Mouse (Mus musculus): ENCODE measurements around the gene Nup62. TPM values are rescaled to one million over a fixed set of nuclear protein-coding genes. Genes with fewer than 3 reads are reported as not detected.

The Nup62 gene
- polyA plus RNA-seq, 1 experiment from 2014 or later: 47.0 TPM

DNA sequence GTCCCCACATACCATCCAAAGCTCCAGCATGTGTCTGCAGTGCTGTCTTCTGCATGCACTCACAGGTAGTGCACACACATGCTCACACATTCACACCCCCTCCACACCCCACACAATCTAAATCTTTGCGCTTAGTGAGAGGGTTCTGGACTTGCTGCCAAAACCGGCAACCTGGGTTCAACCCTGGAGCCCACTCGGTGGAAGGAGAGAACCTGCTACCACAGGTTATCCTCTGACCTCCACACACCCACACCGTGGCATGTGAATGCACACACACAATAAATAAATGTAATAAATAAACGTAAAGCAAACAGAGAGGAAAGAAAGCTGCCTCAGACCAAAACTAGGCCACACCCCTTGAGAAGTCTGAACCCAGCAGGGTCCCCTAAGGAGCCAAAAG lies 31.9 kb downstream of the Nup62 start:
- peak overlapping the region; percentile 57 for H3K9ac ChIP-seq (ENCODE audit: low read depth, low read length)
- peaks cover 14% of the 10 kb centered on the region for H3K4me1 ChIP-seq (ENCODE audit: control insufficient read depth, insufficient read depth, low read length)
- WGBS: 81% methylated on average over 5 of the region's 5 CpGs
- peaks cover 51% of the 10 kb centered on the region for H3K36me3 ChIP-seq (ENCODE audit: control insufficient read depth, insufficient read depth, low read length)
- peak overlapping the region; percentile 68 for H3K4me3 ChIP-seq (ENCODE audit: low read depth, low read length)
- H3K27ac ChIP-seq (replicated peaks; ENCODE audit: low read depth, low read length): no peak overlapping the region
- H3K9me3 ChIP-seq (ENCODE audit: control insufficient read depth, low read length): no peaks in the 10 kb centered on the region
- H3K4me2 ChIP-seq (ENCODE audit: low read depth, low read length): peak overlapping the region; percentile 66
- DNase-seq (ENCODE audit: low spot score) (no peak), ATAC-seq (ENCODE audit: low read depth) (no peak)
- no peaks in the 10 kb centered on the region for H3K27me3 ChIP-seq (replicated peaks; ENCODE audit: control insufficient read depth, insufficient read depth, low read length)

DNA sequence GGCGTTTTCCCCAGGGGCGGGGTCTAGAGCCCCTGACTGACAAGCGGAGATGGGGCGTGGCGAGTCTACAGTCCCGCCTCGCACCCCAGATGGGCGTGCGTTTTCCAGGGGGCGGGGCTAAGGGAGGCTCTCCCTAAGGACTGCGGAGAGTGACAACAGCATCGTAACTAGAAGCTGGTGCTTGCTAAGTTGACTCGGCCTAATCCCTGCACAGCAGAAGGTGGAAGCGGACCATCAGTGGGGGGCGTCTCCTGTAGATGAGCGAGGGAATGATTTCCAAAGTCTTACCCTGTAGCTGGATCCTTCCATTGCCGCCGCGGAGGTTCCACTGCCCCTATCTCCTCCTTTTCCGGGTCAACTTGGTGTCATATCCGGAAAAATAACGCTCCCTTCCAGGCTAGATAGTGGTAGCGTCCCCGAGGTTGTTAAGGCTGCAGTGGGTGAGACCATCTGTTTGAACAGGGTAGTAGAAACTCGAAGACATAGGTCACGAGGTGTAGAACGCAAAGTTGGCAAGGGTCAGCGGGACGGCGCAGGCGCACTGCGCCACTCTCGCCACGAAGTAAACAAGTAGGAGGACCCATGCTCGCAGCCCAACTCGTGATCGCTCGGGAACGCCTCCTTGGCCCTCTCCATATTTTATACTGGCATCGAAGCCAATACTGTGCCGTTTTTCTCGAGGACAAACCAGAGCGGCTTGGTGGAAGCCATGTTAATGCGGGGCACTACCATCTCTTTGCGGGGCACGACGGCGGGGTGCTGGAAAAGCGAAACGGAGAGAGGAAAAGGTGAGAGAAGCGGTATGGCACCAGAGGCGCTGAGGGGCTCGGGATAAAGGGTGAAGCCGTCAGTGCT lies 32.9 kb downstream of the Nup62 start, which contains the start of the genes Akt1s1 and Tbc1d17:
TSS of gene Akt1s1 (plus strand) at position 431 of the 855 bp plus-strand sequence.
TSS of gene Tbc1d17 (minus strand) at position 519 of the 855 bp plus-strand sequence.
- DNase-seq (ENCODE audit: low spot score) (peak; percentile 99), ATAC-seq (ENCODE audit: low read depth) (peak; percentile 89)
- peak within 1 kb of the TSS; percentile 66 for H3K4me2 ChIP-seq (ENCODE audit: low read depth, low read length)
- peaks cover 18% of the 10 kb centered on the region for H3K4me1 ChIP-seq (ENCODE audit: control insufficient read depth, insufficient read depth, low read length)
- WGBS: 1% methylated on average over 52 of the region's 54 CpGs
- H3K9ac ChIP-seq (ENCODE audit: low read depth, low read length): peak within 1 kb of the TSS; percentile 81
- peaks cover 50% of the 10 kb centered on the region for H3K36me3 ChIP-seq (ENCODE audit: control insufficient read depth, insufficient read depth, low read length)
- H3K27me3 ChIP-seq (replicated peaks; ENCODE audit: control insufficient read depth, insufficient read depth, low read length): no peaks in the 10 kb centered on the region
- peak within 1 kb of the TSS; percentile 95 for H3K27ac ChIP-seq (replicated peaks; ENCODE audit: low read depth, low read length)
- peak within 1 kb of the TSS; percentile 68 for H3K4me3 ChIP-seq (ENCODE audit: low read depth, low read length)
- no peaks in the 10 kb centered on the region for H3K9me3 ChIP-seq (ENCODE audit: control insufficient read depth, low read length)

DNA sequence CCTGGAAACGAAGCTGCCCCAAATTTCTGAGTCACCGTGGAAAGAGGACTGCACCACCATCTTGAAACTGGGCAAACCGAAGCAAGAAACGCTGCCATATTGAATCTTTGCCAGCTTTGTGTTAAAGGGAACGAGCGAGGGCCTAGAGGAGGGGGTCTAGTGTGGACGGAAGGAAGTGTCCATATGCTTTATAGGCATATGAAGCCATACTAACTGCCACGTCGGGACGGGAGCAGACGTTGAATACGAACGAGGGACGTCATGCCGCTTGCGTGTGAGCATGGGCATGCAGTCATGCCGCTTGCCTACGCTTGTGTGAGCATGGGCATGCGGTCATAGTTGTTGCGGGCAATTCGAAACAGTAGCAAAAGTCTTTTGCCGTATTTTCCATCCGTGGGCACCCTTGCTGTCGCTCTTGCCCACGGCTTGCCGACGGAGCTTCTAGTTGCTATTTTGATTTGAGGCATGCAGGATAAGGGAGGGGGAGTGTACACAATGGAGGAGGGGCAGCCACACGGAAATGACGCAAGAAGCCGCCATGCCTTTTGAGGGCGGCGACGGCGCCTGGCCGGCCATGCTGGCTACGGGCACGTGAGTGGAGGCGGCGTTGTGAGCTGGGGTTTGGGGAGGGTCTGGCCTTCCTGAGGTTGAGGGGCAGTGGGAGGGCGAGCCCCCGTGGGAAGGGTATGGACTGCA lies 33.7 kb downstream of the Nup62 start:
- Histone ChIP-seq H3K9me3 (ENCODE audit: control insufficient read depth, low read length) (no peaks in the 10 kb centered on the region), H3K36me3 (ENCODE audit: control insufficient read depth, insufficient read depth, low read length) (peaks cover 42% of the 10 kb centered on the region), H3K27me3 (replicated peaks; ENCODE audit: control insufficient read depth, insufficient read depth, low read length) (no peaks in the 10 kb centered on the region), H3K27ac (replicated peaks; ENCODE audit: low read depth, low read length) (peak overlapping the region; percentile 95), H3K9ac (ENCODE audit: low read depth, low read length) (peak overlapping the region; percentile 81), H3K4me2 (ENCODE audit: low read depth, low read length) (peak overlapping the region; percentile 66), H3K4me1 (ENCODE audit: control insufficient read depth, insufficient read depth, low read length) (peaks cover 23% of the 10 kb centered on the region), H3K4me3 (ENCODE audit: low read depth, low read length) (peak overlapping the region; percentile 68)
- ATAC-seq (ENCODE audit: low read depth) (peak; percentile 72), DNase-seq (ENCODE audit: low spot score) (peak; percentile 97)
- WGBS: under 1% methylated on average over 39 of the region's 41 CpGs

DNA sequence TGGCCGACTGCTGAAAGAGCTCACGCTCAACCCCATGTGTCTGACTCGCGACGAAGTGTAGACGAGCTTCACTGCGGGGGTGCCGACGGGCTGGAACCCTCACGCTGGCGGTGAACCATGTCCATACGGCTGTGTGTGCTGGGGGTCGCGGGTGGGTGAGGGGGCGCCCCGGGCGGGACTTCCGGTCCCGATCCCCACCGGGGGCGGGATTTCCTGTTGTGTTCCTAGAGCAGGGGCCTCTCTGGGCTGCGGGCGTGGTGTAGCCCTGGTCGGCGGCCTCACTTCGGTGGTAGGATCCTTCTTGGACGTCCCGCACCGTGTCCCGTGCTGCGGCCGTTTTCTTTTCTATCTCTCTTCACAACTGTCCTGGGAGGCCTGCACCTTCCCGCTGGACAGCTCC lies 34.3 kb downstream of the Nup62 start:
- peaks cover 27% of the 10 kb centered on the region for H3K4me1 ChIP-seq (ENCODE audit: control insufficient read depth, insufficient read depth, low read length)
- no peaks in the 10 kb centered on the region for H3K9me3 ChIP-seq (ENCODE audit: control insufficient read depth, low read length)
- 1% methylated on average over 12 of the region's 33 CpGs for WGBS

DNA sequence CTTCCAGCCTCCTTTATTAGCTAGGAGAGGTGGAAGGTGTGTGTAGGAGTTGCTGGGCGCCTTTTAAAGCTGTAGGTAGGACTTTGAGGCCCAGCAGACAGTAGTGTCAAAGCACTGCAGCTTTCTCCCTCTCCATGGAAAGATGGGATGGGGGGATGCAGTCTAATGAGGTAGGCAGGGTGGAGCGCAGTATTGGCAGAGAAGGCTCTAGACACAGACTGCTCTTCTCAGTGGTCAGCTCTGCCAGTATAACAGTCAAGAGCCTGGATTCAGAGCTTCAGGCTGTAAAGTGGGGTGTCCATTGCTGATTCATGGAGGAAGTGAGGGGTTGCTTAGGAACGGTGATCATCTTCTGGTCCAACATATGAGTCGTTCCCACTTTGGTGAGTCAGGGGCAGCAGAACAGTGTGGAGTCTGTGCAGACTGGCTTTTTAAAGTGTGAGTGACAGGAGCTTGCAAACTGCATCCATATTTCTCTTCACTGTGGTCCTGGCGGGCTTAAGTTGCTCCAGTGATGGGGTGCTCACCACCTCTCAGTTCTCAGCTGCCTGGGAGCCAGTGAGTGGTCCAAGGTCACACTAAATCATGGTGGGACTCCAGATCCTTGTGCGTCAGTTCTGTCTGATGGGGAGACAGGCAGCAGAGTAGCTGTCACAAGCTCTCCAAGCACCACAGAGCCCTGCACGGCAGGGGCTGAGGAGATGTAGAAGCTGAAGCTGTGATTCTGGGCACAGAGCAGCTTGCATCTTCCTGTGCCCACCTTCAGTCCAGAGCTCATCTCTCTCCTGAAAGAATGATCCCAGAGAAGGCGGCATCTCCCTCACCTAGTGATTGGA lies 35.1 kb downstream of the Nup62 start:
- ATAC-seq (ENCODE audit: low read depth): no peak
- Histone ChIP-seq H3K4me1 (ENCODE audit: control insufficient read depth, insufficient read depth, low read length) (peaks cover 30% of the 10 kb centered on the region), H3K9me3 (ENCODE audit: control insufficient read depth, low read length) (no peaks in the 10 kb centered on the region), H3K4me3 (ENCODE audit: low read depth, low read length) (peak overlapping the region; percentile 68), H3K36me3 (ENCODE audit: control insufficient read depth, insufficient read depth, low read length) (peaks cover 28% of the 10 kb centered on the region), H3K27me3 (replicated peaks; ENCODE audit: control insufficient read depth, insufficient read depth, low read length) (no peaks in the 10 kb centered on the region), H3K9ac (ENCODE audit: low read depth, low read length) (peak overlapping the region; percentile 81), H3K27ac (replicated peaks; ENCODE audit: low read depth, low read length) (peak overlapping the region; percentile 95), H3K4me2 (ENCODE audit: low read depth, low read length) (peak overlapping the region; percentile 66)
- WGBS: 83% methylated on average over 8 of the region's 8 CpGs
- DNase-seq (ENCODE audit: low spot score): no peak

More for the DNA sequence above, 34.3 kb downstream of the Nup62 start:
- Histone ChIP-seq H3K36me3 (ENCODE audit: control insufficient read depth, insufficient read depth, low read length) (peaks cover 36% of the 10 kb centered on the region), H3K27me3 (replicated peaks; ENCODE audit: control insufficient read depth, insufficient read depth, low read length) (no peaks in the 10 kb centered on the region), H3K4me2 (ENCODE audit: low read depth, low read length) (peak overlapping the region; percentile 66), H3K4me3 (ENCODE audit: low read depth, low read length) (peak overlapping the region; percentile 68), H3K9ac (ENCODE audit: low read depth, low read length) (peak overlapping the region; percentile 81), H3K27ac (replicated peaks; ENCODE audit: low read depth, low read length) (peak overlapping the region; percentile 95)
- ATAC-seq (ENCODE audit: low read depth) (peak; percentile 31), DNase-seq (ENCODE audit: low spot score) (peak; percentile 93)

DNA sequence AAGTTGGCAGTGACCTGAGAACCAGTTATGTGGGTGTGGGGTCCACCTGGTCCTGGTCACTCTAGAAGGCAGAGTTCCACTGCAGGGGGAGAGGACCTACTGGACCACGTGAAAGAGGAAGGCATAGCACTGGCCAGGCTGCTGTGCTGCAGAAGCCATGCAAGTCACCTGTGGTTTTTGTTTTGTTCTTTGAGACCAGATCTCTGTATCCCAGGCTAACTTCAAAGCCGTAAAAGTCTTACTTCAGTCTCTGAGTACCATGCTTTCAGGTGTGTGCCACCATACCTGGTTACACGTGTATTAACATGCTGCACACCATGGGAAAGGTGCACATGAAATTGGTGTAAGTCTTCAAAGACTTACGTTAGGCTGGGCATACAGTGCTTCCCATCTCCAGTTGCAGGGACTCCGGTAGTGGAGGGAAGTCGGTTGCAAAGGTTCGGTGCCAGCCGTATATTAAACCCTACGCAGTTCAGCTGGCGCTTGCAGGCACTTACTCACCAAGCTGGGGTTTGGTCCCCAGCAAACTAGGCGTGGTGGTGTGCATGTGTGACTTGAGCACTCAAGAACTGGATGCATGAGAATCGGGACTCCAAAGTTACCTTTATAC lies 35.8 kb downstream of the Nup62 start:
- no peak overlapping the region for H3K9ac ChIP-seq (ENCODE audit: low read depth, low read length)
- H3K4me2 ChIP-seq (ENCODE audit: low read depth, low read length): no peak overlapping the region
- no peak for ATAC-seq (ENCODE audit: low read depth)
- H3K4me1 ChIP-seq (ENCODE audit: control insufficient read depth, insufficient read depth, low read length): peaks cover 36% of the 10 kb centered on the region
- H3K4me3 ChIP-seq (ENCODE audit: low read depth, low read length): no peak overlapping the region
- DNase-seq (ENCODE audit: low spot score): no peak
- H3K9me3 ChIP-seq (ENCODE audit: control insufficient read depth, low read length): no peaks in the 10 kb centered on the region
- no peaks in the 10 kb centered on the region for H3K27me3 ChIP-seq (replicated peaks; ENCODE audit: control insufficient read depth, insufficient read depth, low read length)
- WGBS: 93% methylated on average over 12 of the region's 12 CpGs
- H3K27ac ChIP-seq (replicated peaks; ENCODE audit: low read depth, low read length): no peak overlapping the region; the same call in 1 of the 2 replicates
- peaks cover 20% of the 10 kb centered on the region; the same call in 1 of the 2 replicates for H3K36me3 ChIP-seq (ENCODE audit: control insufficient read depth, insufficient read depth, low read length)

DNA sequence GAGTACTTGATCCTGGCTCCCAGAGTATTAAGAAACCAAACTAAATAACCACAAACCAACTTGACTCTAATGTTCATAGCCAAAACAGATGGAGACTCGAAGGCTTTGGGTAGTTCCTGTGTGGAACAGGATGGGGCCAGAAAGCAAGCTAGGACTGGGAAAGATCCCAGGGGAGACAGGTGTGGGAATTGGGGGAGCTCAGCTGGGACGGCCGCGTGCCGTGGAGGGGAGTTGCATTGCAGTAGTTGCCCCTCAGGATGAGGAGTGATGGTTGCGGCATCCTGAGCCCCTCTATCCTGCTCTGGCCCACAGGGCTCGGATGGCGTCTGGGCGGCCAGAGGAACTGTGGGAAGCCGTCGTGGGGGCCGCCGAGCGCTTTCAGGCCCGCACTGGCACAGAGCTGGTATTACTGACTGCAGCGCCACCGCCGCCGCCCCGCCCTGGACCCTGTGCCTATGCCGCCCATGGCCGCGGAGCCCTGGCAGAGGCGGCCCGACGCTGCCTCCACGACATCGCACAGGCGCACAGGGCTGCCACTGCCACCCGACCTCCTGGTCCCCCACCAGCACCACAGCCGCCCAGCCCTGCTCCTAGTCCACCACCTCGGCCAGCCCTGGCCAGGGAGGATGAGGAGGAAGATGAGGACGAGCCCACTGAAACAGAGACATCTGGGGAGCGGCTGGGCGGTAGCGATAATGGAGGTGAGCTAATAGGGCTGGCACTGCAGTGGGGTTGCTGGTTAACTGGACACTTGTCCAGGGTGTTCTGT lies 36.6 kb downstream of the Nup62 start:
- Histone ChIP-seq H3K27ac (replicated peaks; ENCODE audit: low read depth, low read length) (no peak overlapping the region), H3K27me3 (replicated peaks; ENCODE audit: control insufficient read depth, insufficient read depth, low read length) (no peaks in the 10 kb centered on the region), H3K4me2 (ENCODE audit: low read depth, low read length) (no peak overlapping the region), H3K4me3 (ENCODE audit: low read depth, low read length) (no peak overlapping the region), H3K9me3 (ENCODE audit: control insufficient read depth, low read length) (no peaks in the 10 kb centered on the region), H3K9ac (ENCODE audit: low read depth, low read length) (no peak overlapping the region), H3K4me1 (ENCODE audit: control insufficient read depth, insufficient read depth, low read length) (peaks cover 35% of the 10 kb centered on the region), H3K36me3 (ENCODE audit: control insufficient read depth, insufficient read depth, low read length) (peaks cover 18% of the 10 kb centered on the region; the same call in 1 of the 2 replicates)
- 93% methylated on average over 33 of the region's 36 CpGs for WGBS
- DNase-seq (ENCODE audit: low spot score) (no peak), ATAC-seq (ENCODE audit: low read depth) (no peak)

Measured in embryonic facial prominence, embryonic 14.5 days (tissue).